Mouse (Mus musculus) heart, adult 2 months (tissue): ENCODE measurements at regions not wholly inside any gene's neighbourhood (a gene's known extent, or its start where the extent isn't known, plus 50 kb on each side); places are given as distances from the start of the nearest gene placed in this dataset.

ENCODE experiments used
- CTCF ChIP-seq: fragments of 200-600 bp; IDR thresholded peaks from 2 replicates; pipeline ENCODE4 v1.8.1; 2022; ENCODE audit warnings: antibody characterized with exemption, mild to moderate bottlenecking, moderate library complexity
- EP300 ChIP-seq: fragments of 200-500 bp; IDR thresholded peaks from 2 replicates; pipeline ENCODE4 v1.6.1; 2011; ENCODE audit warnings: low read depth, low read length, control low read depth; ENCODE audit not compliant: insufficient read depth
- POLR2A ChIP-seq: fragments of 200-500 bp; IDR thresholded peaks from 2 replicates; pipeline ENCODE4 v1.6.1; 2011; ENCODE audit warnings: mild to moderate bottlenecking, low read depth, low read length, control low read depth; ENCODE audit not compliant: insufficient read depth

- no peak for TF ChIP-seq EP300
- no peak for TF ChIP-seq POLR2A
- TF ChIP-seq CTCF: no peak
Measured at GRCm38 (mm10) chr2:8467531-8468203, 958.3 kb upstream of the Celf2 start.
